Mouse (Mus musculus) cerebellum, adult 9-11 months (tissue): Measurements from ENCODE around the gene Dtl.

Experiments used
- DNase-seq: peaks from one replicate; pipeline ENCODE4 v3.0.0; 2022

Dtl gene

GRCm38 (mm10) chr1:191575458-191576247 is at the start of gene Dtl, which contains the start of gene Ints7:
TSS of gene Dtl (minus strand) at chr1:191575544.
TSS of gene Ints7 (plus strand) at chr1:191575636.
- peak; percentile 99 for DNase-seq

- DNase-seq = no peak
Measured at GRCm38 (mm10) chr1:191625026-191625425, 49.7 kb upstream of the Dtl start.

- DNase-seq = no peak
Measured at GRCm38 (mm10) chr1:191624492-191624891, 49.1 kb upstream of the Dtl start.

- no peak for DNase-seq
Measured at GRCm38 (mm10) chr1:191622801-191623200, 47.5 kb upstream of the Dtl start.

- DNase-seq = no peak
Measured at GRCm38 (mm10) chr1:191621096-191621495, 45.8 kb upstream of the Dtl start.

- no peak for DNase-seq
Measured at GRCm38 (mm10) chr1:191618067-191618766, 42.9 kb upstream of the Dtl start.

- DNase-seq = no peak
Measured at GRCm38 (mm10) chr1:191617589-191617988, 42.2 kb upstream of the Dtl start.

- no peak for DNase-seq
Measured at GRCm38 (mm10) chr1:191616245-191616644, 40.9 kb upstream of the Dtl start.

GRCm38 (mm10) chr1:191612877-191613276 is 37.5 kb upstream of the Dtl start:
- DNase-seq = no peak

- DNase-seq = no peak
Measured at GRCm38 (mm10) chr1:191611686-191612085, 36.3 kb upstream of the Dtl start.

- no peak for DNase-seq
Measured at GRCm38 (mm10) chr1:191610357-191610756, 35.0 kb upstream of the Dtl start.

- no peak for DNase-seq
Measured at GRCm38 (mm10) chr1:191609578-191609977, 34.2 kb upstream of the Dtl start.

GRCm38 (mm10) chr1:191609051-191609450 is 33.7 kb upstream of the Dtl start:
- DNase-seq = no peak

GRCm38 (mm10) chr1:191604690-191605089 is 29.3 kb upstream of the Dtl start:
- DNase-seq = no peak

- no peak for DNase-seq
Measured at GRCm38 (mm10) chr1:191599210-191599609, 23.9 kb upstream of the Dtl start.

GRCm38 (mm10) chr1:191596076-191596475 is 20.7 kb upstream of the Dtl start:
- no peak for DNase-seq

GRCm38 (mm10) chr1:191592016-191592720 is 16.8 kb upstream of the Dtl start:
- DNase-seq = no peak

GRCm38 (mm10) chr1:191588749-191589148 is 13.4 kb upstream of the Dtl start:
- DNase-seq = no peak

- DNase-seq = no peak
Measured at GRCm38 (mm10) chr1:191587062-191587461, 11.7 kb upstream of the Dtl start.

- no peak for DNase-seq
Measured at GRCm38 (mm10) chr1:191585704-191586103, 10.4 kb upstream of the Dtl start.

- no peak for DNase-seq
Measured at GRCm38 (mm10) chr1:191584483-191584882, 9.1 kb upstream of the Dtl start.

GRCm38 (mm10) chr1:191583836-191584235 is 8.5 kb upstream of the Dtl start:
- no peak for DNase-seq

- DNase-seq = no peak
Measured at GRCm38 (mm10) chr1:191581641-191582040, 6.3 kb upstream of the Dtl start.

- no peak for DNase-seq
Measured at GRCm38 (mm10) chr1:191579524-191579923, 4.2 kb upstream of the Dtl start.
